Mouse (Mus musculus): ENCODE measurements around the gene Csnk2a1.

DNA sequence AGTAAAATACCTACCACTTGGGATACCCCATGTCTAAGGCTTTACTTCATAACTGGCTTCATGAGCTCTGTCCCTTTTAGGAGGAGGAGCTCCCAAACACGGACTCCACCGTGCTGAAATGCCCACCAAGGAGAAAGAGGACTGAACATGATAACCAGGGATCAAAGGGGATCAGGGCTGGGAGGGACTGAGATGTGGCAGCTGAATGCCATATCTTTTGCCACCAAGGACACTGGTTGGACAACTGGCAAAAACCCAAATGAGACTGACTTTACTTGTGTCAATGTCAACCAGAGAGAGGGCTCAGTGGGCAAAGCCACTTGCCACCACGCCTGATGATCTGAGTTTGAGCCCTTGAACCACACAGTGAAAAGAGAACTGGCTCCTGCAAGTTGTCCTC lies 98.2 kb downstream of the Csnk2a1 start:
- TF ChIP-seq CTCF (IDR thresholded peaks at IDR 0.05; ENCODE audit: control insufficient read depth, insufficient read depth, low read length) (no peak), POLR2A (IDR thresholded peaks at IDR 0.05; ENCODE audit: borderline replicate concordance, control insufficient read depth, low read depth, low read length) (no peak)
